Mouse (Mus musculus) intestine, postnatal 0 days (tissue): ENCODE data around the gene Gm27027. TPM values are rescaled to one million over a fixed set of nuclear protein-coding genes. Genes with fewer than 3 reads are reported as not detected.
A peak's percentile ranks its signal among the peaks of the same experiment; 100 is the strongest.

Experiments
- ATAC-seq: fragments of 200-750 bp; cut with Nextera tagmentation; 2 replicates; pipeline ENCODE4 v1.8.0; 2017; ENCODE audit warnings: mild to moderate bottlenecking, moderate TSS enrichment, moderate library complexity
- H3K27ac ChIP-seq: fragments of 300-500 bp; sonication (generic); 2 replicates; pipeline ENCODE4 v1.5.1; 2014; ENCODE audit warnings: mild to moderate bottlenecking, low read depth, low read length, moderate library complexity
- H3K27me3 ChIP-seq: fragments of 300-500 bp; sonication (generic); replicated peaks from 2 replicates; pipeline ENCODE4 v1.6.1; 2014; ENCODE audit warnings: low read length, mixed read lengths; ENCODE audit not compliant: control insufficient read depth, insufficient read depth
- H3K36me3 ChIP-seq: fragments of 300-500 bp; sonication (generic); 2 replicates; pipeline ENCODE4 v1.6.1; 2014; ENCODE audit warnings: mild to moderate bottlenecking, moderate library complexity; ENCODE audit not compliant: control insufficient read depth, insufficient read depth
- H3K4me1 ChIP-seq: fragments of 300-500 bp; sonication (generic); replicated peaks from 2 replicates; pipeline ENCODE4 v1.6.1; 2014; ENCODE audit warnings: antibody characterized with exemption, low read length, mixed read lengths; ENCODE audit not compliant: control insufficient read depth, insufficient read depth
- H3K4me2 ChIP-seq: fragments of 300-500 bp; sonication (generic); replicated peaks from 2 replicates; pipeline ENCODE4 v1.6.1; 2014; ENCODE audit warnings: low read depth, mild to moderate bottlenecking, moderate library complexity
- H3K4me3 ChIP-seq: fragments of 300-500 bp; sonication (generic); 2 replicates; pipeline ENCODE4 v1.5.1; 2014; ENCODE audit warnings: low read depth, low read length
- H3K9ac ChIP-seq: fragments of 300-500 bp; sonication (generic); 2 replicates; pipeline ENCODE4 v1.6.1; 2014; ENCODE audit warnings: mild to moderate bottlenecking, low read depth, low read length
- H3K9me3 ChIP-seq: fragments of 300-500 bp; sonication (generic); 2 replicates; pipeline ENCODE4 v1.6.1; 2016; ENCODE audit warnings: mixed run types; ENCODE audit not compliant: control insufficient read depth
- CTCF ChIP-seq: sonication (generic); IDR thresholded peaks from 2 replicates; pipeline ENCODE4 v1.5.1; 2016; ENCODE audit warnings: low read depth, mild to moderate bottlenecking, control low read depth, antibody characterized with exemption, moderate library complexity
- WGBS: fragments of 180-500 bp; shearing (Covaris S2); extraction: QIAGEN DNeasy Blood & Tissue Kit; methylation state at CpG from one replicate; pipeline ENCODE4 v1.1.7; 2014; 5-methylcytosine and 5-hydroxymethylcytosine counted together
- polyA plus RNA-seq: library from polyadenylated mRNA; unstranded; fragments of >200 nt; fragmentation: Nextera tagmentation; extraction: Ambion mirVana; gene quantifications from 2 replicates; pipeline ENCODE4 v1.2.1, GENCODE M21; 2015

Gm27027 gene
- polyA plus RNA-seq, 1 experiment from 2014 or later = not detected

DNA sequence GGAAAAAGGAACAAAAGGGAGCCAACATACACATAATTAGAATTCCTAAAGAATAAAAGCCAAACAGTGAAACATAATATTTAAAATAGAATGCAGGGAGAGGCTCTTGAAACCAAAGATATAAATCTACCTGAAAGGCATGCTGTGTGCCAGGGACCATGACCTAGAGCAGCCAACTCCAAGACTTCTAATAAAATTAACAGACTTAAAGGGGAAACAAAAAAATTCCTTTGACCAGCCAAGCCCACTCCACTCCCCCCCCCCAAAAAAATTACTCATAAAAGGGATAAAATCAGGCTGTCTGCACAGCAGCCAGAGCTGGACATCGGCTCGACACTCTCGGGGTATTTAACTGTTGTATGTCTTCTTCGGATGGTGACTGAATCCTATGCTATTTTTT is 51.3 kb downstream of the Gm27027 start:
- no peak overlapping the region for H3K4me2 ChIP-seq
- H3K9ac ChIP-seq = no peak overlapping the region
- TF ChIP-seq CTCF = no peak
- WGBS = 80% methylated on average over 4 of the region's 4 CpGs
- H3K36me3 ChIP-seq = no peaks in the 10 kb centered on the region
- H3K4me1 ChIP-seq = no peaks in the 10 kb centered on the region
- no peak for ATAC-seq
- 0 out of 2 replicates have a peak, but pooled peaks cover 5% of the 10 kb centered on the region for H3K9me3 ChIP-seq
- no peak overlapping the region for H3K27ac ChIP-seq
- H3K27me3 ChIP-seq = no peaks in the 10 kb centered on the region; the same call in 1 of the 2 replicates
- H3K4me3 ChIP-seq = no peak overlapping the region

DNA sequence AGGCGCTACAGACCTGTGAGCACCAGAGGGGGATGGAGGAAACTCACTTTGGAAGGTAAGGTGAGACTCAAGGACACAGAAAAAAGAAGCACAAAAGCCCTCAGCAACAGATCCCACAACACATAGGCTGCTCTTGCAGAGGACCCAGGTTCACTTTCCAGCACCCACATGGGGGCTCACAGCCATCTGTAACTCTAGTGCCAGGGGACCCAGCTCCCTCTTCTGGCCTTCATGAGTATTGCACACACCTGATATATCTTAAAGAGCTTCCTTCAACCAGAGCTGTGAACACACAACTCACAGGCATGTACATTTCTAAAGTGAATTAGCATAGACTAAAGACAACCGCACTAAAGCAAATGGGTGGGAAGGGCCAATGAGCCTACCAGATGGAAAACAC is 52.1 kb downstream of the Gm27027 start:
- H3K4me3 ChIP-seq = no peak overlapping the region
- H3K36me3 ChIP-seq = no peaks in the 10 kb centered on the region
- H3K4me2 ChIP-seq = no peak overlapping the region
- TF ChIP-seq CTCF = peak; percentile 37; the same call in 1 of the 2 replicates
- H3K4me1 ChIP-seq = no peaks in the 10 kb centered on the region
- no peak for ATAC-seq
- H3K9me3 ChIP-seq = 0 out of 2 replicates have a peak, but pooled peaks cover 4% of the 10 kb centered on the region
- H3K27me3 ChIP-seq = no peaks in the 10 kb centered on the region; the same call in 1 of the 2 replicates
- H3K27ac ChIP-seq = no peak overlapping the region
- 82% methylated on average over 2 of the region's 2 CpGs for WGBS
- no peak overlapping the region for H3K9ac ChIP-seq

DNA sequence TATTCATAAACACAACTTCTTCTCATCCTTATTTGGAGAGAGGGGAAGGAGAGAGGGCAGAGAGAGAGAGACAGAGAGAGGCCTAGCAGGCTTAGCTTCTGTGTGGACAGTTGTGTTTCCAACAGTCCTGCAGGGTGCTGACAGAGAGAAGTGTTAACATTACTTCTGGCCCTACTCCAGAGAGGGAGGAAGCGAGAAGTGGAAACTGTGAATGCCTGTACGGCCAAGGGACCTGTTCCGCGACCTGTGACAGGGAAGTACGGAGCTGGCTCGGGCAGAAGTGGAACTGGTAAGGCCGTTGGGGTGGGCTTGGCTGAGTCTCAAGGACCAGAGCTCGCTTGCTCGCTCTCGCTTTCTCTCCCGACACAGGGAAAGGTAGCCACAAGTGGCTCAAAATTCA is 54.5 kb downstream of the Gm27027 start:
- Histone ChIP-seq H3K4me2 (no peak overlapping the region), H3K27me3 (no peaks in the 10 kb centered on the region), H3K36me3 (no peaks in the 10 kb centered on the region), H3K4me1 (no peaks in the 10 kb centered on the region), H3K9ac (no peak overlapping the region), H3K4me3 (no peak overlapping the region), H3K27ac (no peak overlapping the region), H3K9me3 (no peaks in the 10 kb centered on the region)
- no peak for TF ChIP-seq CTCF
- ATAC-seq = no peak
- 64% methylated on average over 11 of the region's 11 CpGs for WGBS

DNA sequence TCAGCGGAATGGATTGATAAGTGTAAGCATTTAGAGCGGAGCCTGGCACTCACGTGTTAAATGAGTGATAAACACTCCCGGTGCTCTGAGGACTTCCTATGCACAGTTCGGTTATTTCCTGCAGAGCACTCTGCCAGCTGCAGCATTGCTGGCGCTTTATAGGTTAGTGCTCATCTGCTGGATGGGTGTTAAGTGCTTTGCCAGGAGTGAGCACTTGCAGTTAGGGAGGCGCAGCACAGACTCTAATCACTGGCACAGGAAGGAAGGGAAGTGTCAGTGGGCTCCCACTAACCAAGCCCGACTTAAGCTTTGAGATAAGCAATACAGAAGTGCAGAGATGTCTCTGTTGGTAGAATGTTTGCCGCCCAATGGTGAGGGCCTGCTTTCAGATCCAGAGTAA is 57.6 kb downstream of the Gm27027 start:
- TF ChIP-seq CTCF = no peak
- WGBS = 45% methylated on average over 9 of the region's 9 CpGs
- H3K9ac ChIP-seq = no peak overlapping the region

DNA sequence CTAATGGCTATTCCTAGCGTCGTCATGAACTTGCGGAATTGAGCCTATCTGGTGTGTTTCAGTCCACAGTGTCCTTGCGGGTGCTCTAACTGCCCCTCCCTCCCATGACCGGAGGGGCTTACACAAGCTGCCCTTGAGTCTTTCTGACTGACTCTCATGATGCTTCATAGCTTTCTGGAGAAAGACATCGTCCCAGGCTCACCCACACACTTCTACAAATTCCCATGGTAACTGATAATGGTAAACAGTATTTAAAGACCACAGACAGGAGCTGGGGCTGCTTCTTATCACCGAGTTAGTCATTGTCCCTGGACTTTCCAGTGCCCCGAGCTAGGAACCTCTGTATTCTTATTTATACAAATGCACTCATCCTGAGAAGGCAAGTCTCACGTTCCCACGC is 67.3 kb downstream of the Gm27027 start:
- H3K27me3 ChIP-seq = no peaks in the 10 kb centered on the region
- no peaks in the 10 kb centered on the region for H3K36me3 ChIP-seq
- H3K4me3 ChIP-seq = no peak overlapping the region
- no peak overlapping the region for H3K9ac ChIP-seq
- H3K9me3 ChIP-seq = no peaks in the 10 kb centered on the region
- no peak overlapping the region for H3K27ac ChIP-seq
- TF ChIP-seq CTCF = no peak
- no peaks in the 10 kb centered on the region for H3K4me1 ChIP-seq
- ATAC-seq = no peak
- 65% methylated on average over 10 of the region's 10 CpGs for WGBS
- no peak overlapping the region for H3K4me2 ChIP-seq

More for the DNA sequence above, 57.6 kb downstream of the Gm27027 start:
- no peaks in the 10 kb centered on the region for H3K27me3 ChIP-seq
- ATAC-seq = no peak
- no peak overlapping the region for H3K4me2 ChIP-seq
- no peak overlapping the region for H3K4me3 ChIP-seq
- H3K36me3 ChIP-seq = no peaks in the 10 kb centered on the region
- H3K4me1 ChIP-seq = no peaks in the 10 kb centered on the region
- no peaks in the 10 kb centered on the region for H3K9me3 ChIP-seq
- H3K27ac ChIP-seq = no peak overlapping the region

DNA sequence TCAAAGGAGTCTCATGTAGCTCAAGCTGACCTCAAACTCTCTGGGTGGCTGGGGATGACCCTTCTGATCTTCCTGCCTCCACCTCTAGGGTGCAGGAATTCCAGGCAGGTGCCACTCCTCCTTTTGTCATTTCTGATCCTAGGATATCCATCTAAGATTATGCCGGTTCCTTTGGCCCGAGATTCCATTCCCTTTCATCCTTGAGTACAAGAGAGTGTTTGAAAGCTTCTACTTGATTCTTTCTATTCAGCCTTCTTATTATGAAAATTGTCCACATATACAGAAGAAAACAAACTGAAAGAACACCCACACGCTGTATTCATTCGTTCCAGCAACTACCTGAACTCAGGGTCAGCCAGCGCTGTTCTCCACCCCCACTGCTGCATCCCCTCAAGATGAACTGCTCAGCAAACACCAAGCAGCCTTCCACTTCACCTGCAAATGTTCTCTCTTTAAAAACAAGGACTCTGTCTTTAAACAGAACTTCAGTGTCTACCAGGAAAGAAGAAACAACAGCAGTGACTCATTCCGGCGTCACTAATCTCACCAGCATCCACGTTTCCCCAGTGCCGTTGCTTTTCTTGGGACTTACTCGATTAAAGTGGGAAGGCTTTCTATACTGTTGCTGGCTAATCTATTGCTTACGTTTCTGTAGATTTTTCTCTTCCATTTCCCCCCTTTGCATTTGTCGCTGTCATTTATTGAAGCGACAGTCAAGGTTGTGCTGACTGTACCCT is 68.3 kb downstream of the Gm27027 start:
- WGBS = 57% methylated on average over 13 of the region's 13 CpGs
- no peaks in the 10 kb centered on the region for H3K27me3 ChIP-seq
- no peak for ATAC-seq
- no peaks in the 10 kb centered on the region for H3K9me3 ChIP-seq
- TF ChIP-seq CTCF = no peak
- no peak overlapping the region for H3K9ac ChIP-seq
- no peaks in the 10 kb centered on the region for H3K36me3 ChIP-seq
- H3K4me2 ChIP-seq = no peak overlapping the region
- H3K4me1 ChIP-seq = no peaks in the 10 kb centered on the region
- no peak overlapping the region for H3K4me3 ChIP-seq
- no peak overlapping the region for H3K27ac ChIP-seq

DNA sequence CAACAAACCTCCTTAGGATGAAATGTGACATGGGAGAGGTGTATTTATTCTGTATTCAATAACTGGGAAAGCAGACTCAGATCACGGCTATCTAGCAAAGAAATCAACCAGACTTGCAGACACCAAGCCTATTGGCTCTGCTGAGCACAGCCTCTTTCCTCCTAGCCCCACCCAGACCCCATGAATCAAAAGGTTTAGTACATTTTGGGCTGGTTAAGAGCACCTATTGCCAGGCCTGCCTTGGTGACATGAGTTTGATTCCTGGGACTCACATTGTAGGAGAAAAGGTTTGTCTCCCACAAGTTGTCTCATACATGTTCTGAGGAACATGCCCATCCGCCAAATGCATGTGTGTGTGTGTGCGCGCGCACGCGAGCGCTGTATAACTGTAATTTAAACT is 70.0 kb downstream of the Gm27027 start:
- Histone ChIP-seq H3K4me1 (no peaks in the 10 kb centered on the region), H3K27ac (no peak overlapping the region), H3K4me3 (no peak overlapping the region), H3K4me2 (no peak overlapping the region), H3K9me3 (no peaks in the 10 kb centered on the region), H3K36me3 (no peaks in the 10 kb centered on the region), H3K9ac (no peak overlapping the region), H3K27me3 (no peaks in the 10 kb centered on the region)
- WGBS = 94% methylated on average over 8 of the region's 8 CpGs
- TF ChIP-seq CTCF = no peak
- ATAC-seq = no peak
